Comparison of ENCODE assay signal across 8 mouse cellular contexts in genomic region chr2:29966826-29967225, GRCm38 (mm10). TPM values are rescaled to one million over a fixed set of nuclear protein-coding genes. Genes with fewer than 3 reads are reported as not detected.
DNase-seq lines count a peak whose midpoint lies in the region; ATAC-seq and TF ChIP-seq lines count a peak whose summit lies in the region.

No protein-coding gene starts in this region.

- H3K27ac ChIP-seq in lung, embryonic 15.5 days, result no peak overlapping the region
- no peak overlapping the region for H3K27ac ChIP-seq in forebrain, embryonic 11.5 days (ENCODE audit: low read depth, low read length)
- H3K27ac ChIP-seq in limb, embryonic 11.5 days (replicated peaks; ENCODE audit: low read depth, low read length), result no peak overlapping the region
- H3K27ac ChIP-seq in olfactory bulb, adult 2 months (ENCODE audit: insufficient read depth, low read depth, low read length), result no peak overlapping the region

- H3K4me1 ChIP-seq in lung, embryonic 15.5 days, result peaks cover 46% of the 10 kb centered on the region
- H3K4me1 ChIP-seq in forebrain, embryonic 11.5 days (replicated peaks; ENCODE audit: control insufficient read depth, insufficient read depth, low read length), result peaks cover 5% of the 10 kb centered on the region; the same call in 1 of the 2 replicates
- peaks cover 4% of the 10 kb centered on the region; the same call in 1 of the 2 replicates for H3K4me1 ChIP-seq in limb, embryonic 11.5 days (ENCODE audit: control insufficient read depth, insufficient read depth, low read length)
- H3K4me1 ChIP-seq in olfactory bulb, adult 2 months (ENCODE audit: control insufficient read depth, insufficient read depth, low read length), result peaks cover 12% of the 10 kb centered on the region

- H3K9me3 ChIP-seq in lung, embryonic 15.5 days, result no peaks in the 10 kb centered on the region
- H3K9me3 ChIP-seq in forebrain, embryonic 11.5 days (ENCODE audit: control insufficient read depth, low read length), result no peaks in the 10 kb centered on the region
- no peaks in the 10 kb centered on the region for H3K9me3 ChIP-seq in limb, embryonic 11.5 days (ENCODE audit: control insufficient read depth, low read length)

- H3K27me3 ChIP-seq in lung, embryonic 15.5 days, result no peaks in the 10 kb centered on the region
- H3K27me3 ChIP-seq in forebrain, embryonic 11.5 days (ENCODE audit: control insufficient read depth, insufficient read depth, low read length), result no peaks in the 10 kb centered on the region
- H3K27me3 ChIP-seq in limb, embryonic 11.5 days (ENCODE audit: control insufficient read depth, insufficient read depth, low read length), result no peaks in the 10 kb centered on the region

- peaks cover 17% of the 10 kb centered on the region; the same call in 1 of the 2 replicates for H3K36me3 ChIP-seq in lung, embryonic 15.5 days
- no peaks in the 10 kb centered on the region for H3K36me3 ChIP-seq in forebrain, embryonic 11.5 days (ENCODE audit: control insufficient read depth, insufficient read depth, low read length)
- no peaks in the 10 kb centered on the region for H3K36me3 ChIP-seq in limb, embryonic 11.5 days (ENCODE audit: control insufficient read depth, insufficient read depth, low read length)

- peak overlapping the region; percentile 68 for H3K4me2 ChIP-seq in lung, embryonic 15.5 days
- peak overlapping the region; percentile 70 for H3K4me2 ChIP-seq in forebrain, embryonic 11.5 days (ENCODE audit: low read depth, low read length, severe bottlenecking)
- peak overlapping the region; percentile 54 for H3K4me2 ChIP-seq in limb, embryonic 11.5 days (ENCODE audit: low read depth, severe bottlenecking)

- H3K4me3 ChIP-seq in lung, embryonic 15.5 days, result peak overlapping the region; percentile 93
- peak overlapping the region; percentile 93 for H3K4me3 ChIP-seq in forebrain, embryonic 11.5 days (ENCODE audit: low read depth, low read length)
- peak overlapping the region; percentile 98; the same call in 1 of the 2 replicates for H3K4me3 ChIP-seq in limb, embryonic 11.5 days (ENCODE audit: low read depth, low read length)
- H3K4me3 ChIP-seq in olfactory bulb, adult 2 months (ENCODE audit: insufficient read depth, low read depth, low read length), result peak overlapping the region; percentile 24; the same call in 1 of the 2 replicates

- intact Hi-C loops in left cerebral cortex, postnatal 10 days (cut with DNase I), result loop anchor here (5.0 kb wide), 1 partner anchor 75 kb away; no protein-coding TSS in a partner anchor

- no peak for ATAC-seq in lung, embryonic 15.5 days (ENCODE audit: borderline replicate concordance, extremely low read depth, low FRiP score, low TSS enrichment)
- ATAC-seq in forebrain, embryonic 11.5 days (replicated peaks; ENCODE audit: low FRiP score), result no peak
- no peak for ATAC-seq in limb, embryonic 11.5 days (ENCODE audit: insufficient number of reproducible peaks, low FRiP score, low TSS enrichment, low read depth)

- no peak overlapping the region; the same call in 1 of the 2 replicates for H3K9ac ChIP-seq in lung, embryonic 15.5 days
- peak overlapping the region; percentile 98; the same call in 1 of the 2 replicates for H3K9ac ChIP-seq in forebrain, embryonic 11.5 days (ENCODE audit: low read length)
- H3K9ac ChIP-seq in limb, embryonic 11.5 days (ENCODE audit: low read length), result no peak overlapping the region

- 58% methylated on average over 2 of the region's 2 CpGs for WGBS in lung, embryonic 15.5 days
- 64% methylated on average over 2 of the region's 2 CpGs for WGBS in forebrain, embryonic 11.5 days
- 81% methylated on average over 2 of the region's 2 CpGs for WGBS in limb, embryonic 11.5 days
- 21% methylated on average over 2 of the region's 2 CpGs for WGBS in olfactory bulb, adult 2 months

- no peak for TF ChIP-seq CTCF in olfactory bulb, adult 2 months (IDR thresholded peaks at IDR 0.05; ENCODE audit: insufficient read depth, low read depth, low read length)

- DNase-seq in lung, postnatal 36 days, result no peak
- no peak for DNase-seq in forebrain, embryonic 11.5 days (ENCODE audit: low spot score)
- DNase-seq in limb, embryonic 11.5 days (ENCODE audit: low spot score), result no peak
- no peak for DNase-seq in left cerebral cortex, postnatal 10 days (ENCODE audit: extremely low spot score in 1 of 2, low spot score in 2 of 2)
- DNase-seq in adrenal gland, postnatal 14 days, result no peak
- DNase-seq in adrenal gland, postnatal 4 days (ENCODE audit: low spot score in 2 of 2), result no peak

- TF ChIP-seq POLR2A in olfactory bulb, adult 2 months (IDR thresholded peaks at IDR 0.05; ENCODE audit: insufficient read depth, low read depth, low read length), result no peak

RNA-seq across cellular contexts. Expression of gene Sptan1, which starts 1.5 kb away (rescaled TPM):
- polyA plus RNA-seq in lung, embryonic 15.5 days (2015; fragmentation: Nextera tagmentation; extraction: Ambion mirVana), result 95.5 and 102 TPM in 2 replicates
- polyA plus RNA-seq in forebrain, embryonic 11.5 days (2014; fragmentation: Nextera tagmentation; extraction: Ambion mirVana), result 135 and 147 TPM in 2 replicates
- polyA plus RNA-seq in limb, embryonic 11.5 days (2014; fragmentation: Nextera tagmentation; extraction: Ambion mirVana), result 89.9 and 103 TPM in 2 replicates
- polyA plus RNA-seq in olfactory bulb, adult 2 months (2012; ENCODE audit: insufficient read depth, insufficient read length, low replicate concordance, missing spikeins), result 496 and 868 TPM in 2 replicates
- 1,000 to 10,000 TPM; 1,035 to 1,062 TPM for total RNA-seq in left cerebral cortex, postnatal 10 days (2021)
- total RNA-seq in adrenal gland, postnatal 14 days (2021), result 228 and 265 TPM in 2 replicates
- 100 to 1,000 TPM; 230 to 284 TPM for total RNA-seq in adrenal gland, postnatal 4 days (2021)

RNA-seq across cellular contexts. Expression of gene Gle1, which starts 31.6 kb away (rescaled TPM):
- 64.5 and 67.9 TPM in 2 replicates for polyA plus RNA-seq in lung, embryonic 15.5 days (2015; fragmentation: Nextera tagmentation; extraction: Ambion mirVana)
- 68.0 and 69.8 TPM in 2 replicates for polyA plus RNA-seq in forebrain, embryonic 11.5 days (2014; fragmentation: Nextera tagmentation; extraction: Ambion mirVana)
- polyA plus RNA-seq in limb, embryonic 11.5 days (2014; fragmentation: Nextera tagmentation; extraction: Ambion mirVana), result 65.2 and 70.4 TPM in 2 replicates
- polyA plus RNA-seq in olfactory bulb, adult 2 months (2012; ENCODE audit: insufficient read depth, insufficient read length, low replicate concordance, missing spikeins), result not detected in 2 replicates
- 10 to 100 TPM; 40.8 to 46.6 TPM for total RNA-seq in left cerebral cortex, postnatal 10 days (2021)
- total RNA-seq in adrenal gland, postnatal 14 days (2021), result 29.1 and 35.3 TPM in 2 replicates
- 10 to 100 TPM; 41.4 to 44.6 TPM for total RNA-seq in adrenal gland, postnatal 4 days (2021)

Comparison
In these comparisons a context has a peak if more than half of its experiments do, and no peak if none do; other contexts are left out.
1. H3K4me3 ChIP-seq: peak in every context shown above with its lines; median percentile 98 in limb, embryonic 11.5 days; 93 in lung, embryonic 15.5 days; 93 in forebrain, embryonic 11.5 days; 24 in olfactory bulb, adult 2 months.
2. RNA of gene Gle1, which starts 31.6 kb away (polyA plus RNA-seq): 68.0 to 69.8 TPM in forebrain, embryonic 11.5 days, 64.5 to 67.9 TPM in lung, embryonic 15.5 days and 65.2 to 70.4 TPM in limb, embryonic 11.5 days; not detected in olfactory bulb, adult 2 months; every median in the first group is over 10 times any median in the second.
3. Peak in every context shown above with its lines, with median percentiles within 50 percentile points of each other: H3K4me2 ChIP-seq.